In the genomic region with DNA sequence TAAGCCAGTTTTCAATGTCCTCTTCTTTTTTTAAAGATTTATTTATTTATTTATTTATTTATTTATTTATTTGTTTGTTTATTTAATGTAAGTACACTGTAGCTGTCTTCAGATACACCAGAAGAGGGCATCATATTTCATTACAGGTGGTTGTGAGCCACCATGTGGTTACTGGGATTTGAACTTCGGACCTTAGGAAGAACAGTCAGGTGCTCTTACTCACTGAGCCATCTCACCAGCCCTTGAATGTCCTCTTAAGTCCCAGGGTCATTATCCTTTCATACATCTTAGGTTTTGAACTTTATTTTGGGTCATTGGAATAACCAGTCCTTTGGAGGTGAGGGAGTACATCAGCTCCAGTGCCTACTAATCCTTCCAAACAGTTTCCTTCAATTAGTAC, we compare ENCODE assay signal across 14 mouse cellular contexts. TPM values are rescaled to one million over a fixed set of nuclear protein-coding genes. Genes with fewer than 3 reads are reported as not detected.
"Had no signal": no experiment of that assay in that cellular context is flagged by ENCODE, and none has a peak within 500 bp of the region (broad histone marks: within the 10 kb centered on the region; RNA-seq: fewer than 3 reads in every experiment).

No protein-coding gene starts in this region.

RNA-seq across cellular contexts. Expression of a gene that starts 1.3 kb away (rescaled TPM):
- polyA plus RNA-seq: heart, embryonic 10.5 days; heart, embryonic 12.5 days; hindbrain, embryonic 10.5 days; hindbrain, embryonic 13.5 days; hindbrain, embryonic 15.5 days; intestine, embryonic 14.5 days; kidney, adult 2 months; kidney, embryonic 16.5 days; limb, embryonic 12.5 days; limb, embryonic 14.5 days; liver, embryonic 11.5 days; liver, embryonic 13.5 days; liver, embryonic 15.5 days; liver, postnatal 0 days had no signal
